Mouse (Mus musculus): ENCODE results near the gene Gm45713.
A peak's percentile ranks its signal among the peaks of the same experiment; 100 is the strongest.

GRCm38 (mm10) chr7:45124224-45125143, 11.5 kb downstream of the Gm45713 start, which contains the start of gene Rps11:
- TF ChIP-seq CTCF (IDR thresholded peaks at IDR 0.05; ENCODE audit: control insufficient read depth, insufficient read depth, insufficient replicate concordance, low read depth, low read length): no peak
- peak; percentile 90 for TF ChIP-seq POLR2A (IDR thresholded peaks at IDR 0.05; ENCODE audit: control insufficient read depth, low read depth, low read length)

All from testis, adult 2 months (tissue).